Mouse (Mus musculus) ovary, adult 18-20 months (tissue): ENCODE data around the gene Slc26a8.
"Not testable (repeated sequence)": the region's sequence is repeated elsewhere in the genome, so short reads cannot be mapped to it uniquely, and the experiment has no call there.

Experiments
- DNase-seq: peaks from one replicate; pipeline ENCODE4 v3.0.0; 2022; ENCODE audit warnings: low spot score, mixed read lengths

The Slc26a8 gene

GRCm38 (mm10) chr17:28689586-28690283 lies at the start of gene Slc26a8:
TSS of gene Slc26a8 (minus strand) at chr17:28690233.
- DNase-seq = no peak

GRCm38 (mm10) chr17:28739244-28739643 lies 49.2 kb upstream of the Slc26a8 start:
- no peak for DNase-seq

GRCm38 (mm10) chr17:28737973-28738372 lies 47.9 kb upstream of the Slc26a8 start:
- DNase-seq = no peak

- no peak for DNase-seq
These were observed 46.5 kb upstream of the Slc26a8 start for GRCm38 (mm10) chr17:28736486-28736885.

GRCm38 (mm10) chr17:28735317-28736105 lies 45.5 kb upstream of the Slc26a8 start:
- no peak for DNase-seq

- not testable (repeated sequence) for DNase-seq
These were observed 37.5 kb upstream of the Slc26a8 start for GRCm38 (mm10) chr17:28727511-28727910.

GRCm38 (mm10) chr17:28725783-28726182 lies 35.8 kb upstream of the Slc26a8 start, which contains the start of gene AC170998.1:
TSS of gene AC170998.1 (plus strand) at chr17:28726083.
- DNase-seq = no peak

GRCm38 (mm10) chr17:28717535-28717934 lies 27.5 kb upstream of the Slc26a8 start:
- no peak for DNase-seq

GRCm38 (mm10) chr17:28715832-28716548 lies 26.0 kb upstream of the Slc26a8 start:
- no peak for DNase-seq

GRCm38 (mm10) chr17:28714006-28714405 lies 24.0 kb upstream of the Slc26a8 start:
- DNase-seq = no peak

GRCm38 (mm10) chr17:28712305-28712704 lies 22.3 kb upstream of the Slc26a8 start:
- DNase-seq = no peak

GRCm38 (mm10) chr17:28711237-28711636 lies 21.2 kb upstream of the Slc26a8 start:
- no peak for DNase-seq

- DNase-seq = no peak
These were observed 20.3 kb upstream of the Slc26a8 start for GRCm38 (mm10) chr17:28710291-28710688.

- DNase-seq = no peak
These were observed 19.7 kb upstream of the Slc26a8 start for GRCm38 (mm10) chr17:28709552-28710290.

GRCm38 (mm10) chr17:28708989-28709388 lies 19.0 kb upstream of the Slc26a8 start:
- no peak for DNase-seq

GRCm38 (mm10) chr17:28707816-28708215 lies 17.8 kb upstream of the Slc26a8 start:
- DNase-seq = no peak

GRCm38 (mm10) chr17:28707136-28707627 lies 17.1 kb upstream of the Slc26a8 start:
- DNase-seq = no peak

- DNase-seq = no peak
These were observed 16.7 kb upstream of the Slc26a8 start for GRCm38 (mm10) chr17:28706697-28707096.

GRCm38 (mm10) chr17:28702646-28703045 lies 12.6 kb upstream of the Slc26a8 start:
- no peak for DNase-seq

GRCm38 (mm10) chr17:28701737-28702136 lies 11.7 kb upstream of the Slc26a8 start:
- DNase-seq = no peak

GRCm38 (mm10) chr17:28701171-28701570 lies 11.1 kb upstream of the Slc26a8 start:
- no peak for DNase-seq

GRCm38 (mm10) chr17:28699789-28700188 lies 9.8 kb upstream of the Slc26a8 start:
- no peak for DNase-seq
